Mouse (Mus musculus) megakaryocyte-erythroid progenitor cell, adult 5-6 weeks (primary cell): Measurements from ENCODE around the gene Abcg5. TPM values are rescaled to one million over a fixed set of nuclear protein-coding genes. Genes with fewer than 3 reads are reported as not detected.
A peak's percentile ranks its signal among the peaks of the same experiment; 100 is the strongest.

ENCODE experiments used
- ATAC-seq: replicated peaks from 2 replicates; pipeline ENCODE4 v1.8.0; 2016; ENCODE audit warnings: mild to moderate bottlenecking, inconsistent platforms; ENCODE audit not compliant: severe bottlenecking, poor library complexity, low FRiP score, low TSS enrichment
- total RNA-seq, 2 experiments: library from RNA; stranded (forward) in 1 of 2; stranded (reverse) in 1 of 2; fragments of 200-1000, 215-1000 nt in 1 of 2; fragments of >200 nt in 1 of 2; fragmentation: Nextera tagmentation in 1 of 2; gene quantifications; 2 replicates each; pipeline ENCODE4 v1.2.3; 2014 to 2017

Abcg5 gene
- total RNA-seq, 2 experiments from 2014 or later: not detected

- ATAC-seq: no peak
Measured at GRCm38 (mm10) chr17:84650302-84651017, 32.4 kb downstream of the Abcg5 start.

DNA sequence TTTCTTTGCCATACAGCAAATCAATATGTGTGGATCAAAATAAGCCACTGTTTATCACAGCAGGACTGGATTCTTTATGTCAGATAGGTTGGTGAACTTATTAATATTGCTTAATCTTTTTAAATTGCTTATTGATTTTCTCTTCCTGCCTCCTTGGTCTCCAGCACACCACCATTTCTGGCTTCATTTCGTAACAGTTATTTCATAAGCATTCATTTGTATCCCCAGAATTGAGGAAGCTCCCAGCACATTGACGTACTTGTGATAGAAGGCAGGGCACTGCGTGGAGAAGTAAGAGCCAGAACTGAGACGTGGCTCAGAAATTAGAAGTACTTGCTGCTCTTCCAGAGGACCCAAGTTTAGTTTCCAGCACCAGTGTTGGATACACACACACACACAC, 35.2 kb downstream of the Abcg5 start:
- ATAC-seq: no peak

DNA sequence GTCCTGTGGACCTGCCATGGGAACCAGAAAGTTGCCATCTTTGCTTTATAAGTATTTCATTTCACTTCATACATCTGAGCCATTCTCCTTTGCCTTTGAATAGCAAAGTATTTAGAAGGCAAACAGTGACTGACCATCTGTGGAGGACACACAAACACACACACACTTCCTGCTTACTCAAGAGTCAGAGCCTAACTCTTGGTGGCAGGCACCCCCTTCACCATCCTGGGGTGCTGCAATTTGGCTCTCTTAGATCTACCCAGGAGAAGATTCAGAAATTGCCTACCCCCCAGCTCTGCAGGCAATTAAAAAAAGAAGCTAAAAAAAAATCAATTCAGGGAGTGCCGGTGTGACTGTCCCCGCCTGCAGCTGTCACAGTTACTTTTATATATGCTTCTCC, 36.3 kb downstream of the Abcg5 start:
- no peak for ATAC-seq

- ATAC-seq: no peak
Measured at GRCm38 (mm10) chr17:84645894-84646293, 36.9 kb downstream of the Abcg5 start.

DNA sequence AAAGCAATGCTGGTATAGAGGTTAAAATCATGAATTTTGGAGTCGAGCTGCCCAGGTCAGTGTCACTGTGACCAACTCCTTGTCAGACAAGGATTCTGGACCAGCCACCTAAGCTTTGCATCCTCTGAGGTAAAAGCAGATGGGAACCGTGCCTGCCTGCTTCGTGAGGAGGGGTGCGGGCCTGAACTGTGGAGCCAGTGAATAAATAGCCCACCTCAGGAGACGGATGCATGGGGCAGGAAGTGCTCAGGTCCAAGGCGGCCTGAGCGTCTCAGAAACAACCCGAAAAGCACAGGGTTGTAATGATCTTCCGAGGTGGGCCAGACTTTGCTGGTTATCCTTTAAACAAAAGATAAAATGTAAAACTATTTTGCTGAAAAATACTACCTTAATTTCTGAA, 37.7 kb downstream of the Abcg5 start:
- ATAC-seq: no peak

DNA sequence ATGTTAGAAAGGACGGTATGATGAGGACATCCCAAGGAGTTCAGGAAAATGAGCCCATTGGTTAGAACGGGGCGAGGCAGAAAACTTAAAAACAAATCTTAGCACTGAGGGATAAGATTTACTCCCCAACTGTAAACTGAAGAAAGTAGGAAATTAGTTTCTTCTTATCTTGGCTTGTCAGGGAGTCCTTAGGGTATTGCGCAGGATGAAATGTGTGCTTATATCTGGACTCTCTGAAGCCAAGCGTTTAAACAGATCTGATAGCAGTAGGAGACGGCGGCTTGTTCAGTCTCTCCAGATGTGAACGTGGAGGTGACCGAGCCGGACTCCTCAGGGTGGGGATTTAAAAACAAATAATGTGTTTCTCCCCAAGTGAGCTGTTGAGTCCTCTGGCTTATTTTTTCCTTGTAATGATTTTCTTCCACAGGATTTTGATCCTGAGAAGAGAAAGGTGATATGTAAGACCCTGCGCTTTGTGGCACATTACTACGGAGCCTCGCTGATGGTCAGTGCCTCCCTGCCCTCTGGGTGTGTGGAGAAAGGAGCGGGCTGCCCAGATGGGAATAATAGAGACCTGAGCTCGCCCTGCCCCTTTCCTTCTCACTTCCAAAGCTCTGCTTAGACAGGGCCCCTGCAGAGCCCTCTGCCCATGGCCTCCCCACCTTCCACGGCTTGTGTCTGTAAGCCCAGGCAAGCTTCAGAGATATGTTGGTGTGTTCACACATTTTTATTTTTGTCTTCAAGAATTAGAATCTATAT, 38.3 kb downstream of the Abcg5 start:
- no peak for ATAC-seq

- no peak for ATAC-seq
Measured at GRCm38 (mm10) chr17:84642324-84642723, 40.5 kb downstream of the Abcg5 start.

GRCm38 (mm10) chr17:84641893-84642292, 40.9 kb downstream of the Abcg5 start:
- ATAC-seq: no peak

DNA sequence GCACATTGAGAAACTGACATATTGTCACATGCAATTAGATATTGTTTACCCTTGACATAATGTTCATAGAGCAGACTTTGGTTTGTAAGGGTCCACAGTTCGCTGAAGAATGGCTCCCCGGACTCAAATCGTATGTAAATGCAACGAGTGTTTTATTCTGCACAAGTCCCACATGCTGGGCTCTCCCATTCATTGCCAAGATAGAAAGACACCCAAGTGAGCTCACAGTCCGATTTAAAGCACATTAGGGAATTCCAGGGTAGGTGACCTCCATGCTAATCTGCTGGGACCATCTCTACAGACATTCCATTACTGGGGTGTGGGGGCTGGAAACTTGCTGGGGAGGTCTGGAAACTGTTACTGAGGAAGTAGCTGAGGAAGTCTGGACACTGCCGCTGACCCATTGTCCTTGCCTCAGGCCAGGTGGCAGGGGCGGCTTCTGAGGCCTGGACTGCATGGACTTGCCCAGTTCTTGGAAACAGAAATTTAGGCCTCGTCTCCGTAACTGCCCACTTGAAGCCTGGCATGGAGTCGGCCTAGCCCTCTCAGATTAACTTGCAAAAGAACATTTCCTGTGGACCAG, 42.9 kb downstream of the Abcg5 start:
- no peak for ATAC-seq

DNA sequence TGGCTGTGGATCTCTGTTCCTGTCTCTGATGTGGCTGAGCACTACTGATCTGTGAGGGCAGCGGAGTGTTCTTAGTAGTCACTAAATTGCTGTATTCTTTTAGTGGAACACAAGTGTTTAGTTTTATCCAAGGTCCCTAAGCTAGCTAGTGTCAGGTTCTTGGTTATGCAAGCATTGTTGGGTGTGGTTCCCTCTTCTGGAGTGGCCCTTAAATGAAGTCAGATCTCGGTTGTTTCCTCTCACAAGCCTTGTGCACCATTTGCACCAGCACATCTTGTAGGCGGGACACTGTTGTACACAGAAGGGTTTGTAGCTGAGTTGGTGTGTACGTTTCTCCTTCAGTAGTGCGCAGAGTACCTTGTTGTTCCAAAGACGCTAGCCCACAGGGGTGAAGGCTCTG, 44.8 kb downstream of the Abcg5 start:
- ATAC-seq: no peak

GRCm38 (mm10) chr17:84636328-84636727, 46.5 kb downstream of the Abcg5 start:
- ATAC-seq: no peak

GRCm38 (mm10) chr17:84633443-84633842, 49.4 kb downstream of the Abcg5 start:
- peak; percentile 74 for ATAC-seq

GRCm38 (mm10) chr17:84631836-84632235, 51.0 kb downstream of the Abcg5 start:
- no peak for ATAC-seq

- ATAC-seq: no peak
Measured at GRCm38 (mm10) chr17:84628611-84629010, 54.2 kb downstream of the Abcg5 start.

DNA sequence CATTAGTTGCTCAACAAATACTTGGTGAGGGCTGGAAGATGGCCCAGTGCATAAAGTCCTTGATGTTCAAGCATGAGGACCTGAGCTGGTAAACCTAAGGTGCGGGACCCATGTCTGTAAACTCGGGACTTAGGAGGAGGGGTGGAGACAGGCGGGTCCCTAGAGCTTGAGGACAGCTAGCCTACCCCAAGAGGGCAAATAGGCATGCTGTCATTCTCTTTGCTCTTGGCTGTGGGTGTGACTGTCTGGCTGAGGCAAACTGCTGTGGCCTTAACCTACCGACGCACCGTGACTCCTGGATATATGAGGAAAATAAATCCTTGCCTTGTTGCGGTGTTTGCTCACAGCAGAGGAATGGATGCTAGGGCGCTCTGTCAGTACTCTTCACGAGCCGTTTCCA, 55.1 kb downstream of the Abcg5 start:
- ATAC-seq: no peak

DNA sequence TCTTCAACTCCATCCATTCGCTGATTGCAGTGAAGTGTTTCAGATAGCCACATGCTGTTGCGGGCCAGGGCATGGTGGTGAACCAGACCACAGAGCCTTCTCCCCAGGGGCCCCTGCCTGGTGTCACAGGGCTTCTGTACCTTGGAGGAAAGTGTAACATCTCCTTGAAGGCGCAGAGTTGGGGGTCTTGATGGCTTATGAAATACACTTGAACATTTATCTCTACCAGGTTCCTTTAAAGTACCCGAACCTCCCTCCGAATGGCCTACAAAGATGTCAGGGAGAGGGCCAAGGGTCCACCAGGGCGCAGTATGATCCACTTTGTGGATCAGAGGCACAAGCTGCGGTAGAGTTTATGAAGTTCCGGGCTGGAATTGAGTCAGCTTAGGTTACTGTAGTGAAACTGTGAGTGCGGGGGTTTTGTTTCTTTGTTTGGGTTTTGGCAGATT, 55.9 kb downstream of the Abcg5 start:
- no peak for ATAC-seq

- ATAC-seq: peak; percentile 99
Measured at GRCm38 (mm10) chr17:84626276-84626856, 56.4 kb downstream of the Abcg5 start, which contains the start of gene Dync2li1. Dync2li1 (plus strand) TSS chr17:84626496.

DNA sequence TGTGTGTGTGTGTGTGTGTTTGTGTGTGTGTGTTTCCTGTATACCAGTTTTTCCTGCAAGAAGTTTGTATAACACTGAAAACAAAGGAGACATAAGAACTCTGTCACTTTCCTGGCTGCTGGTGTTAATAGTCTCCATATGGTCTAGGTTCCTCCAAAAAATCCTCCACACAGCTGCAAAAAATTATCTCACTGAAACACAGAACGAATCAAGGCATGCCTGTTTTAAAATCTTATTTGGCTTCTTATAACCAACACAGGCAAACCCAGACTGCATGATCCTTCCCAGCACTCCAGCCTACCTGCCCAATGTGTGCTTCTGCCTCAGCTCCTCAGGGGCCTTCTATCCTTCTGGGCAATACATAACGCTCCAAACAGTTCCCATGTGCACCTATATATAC, 59.9 kb downstream of the Abcg5 start:
- ATAC-seq: no peak

DNA sequence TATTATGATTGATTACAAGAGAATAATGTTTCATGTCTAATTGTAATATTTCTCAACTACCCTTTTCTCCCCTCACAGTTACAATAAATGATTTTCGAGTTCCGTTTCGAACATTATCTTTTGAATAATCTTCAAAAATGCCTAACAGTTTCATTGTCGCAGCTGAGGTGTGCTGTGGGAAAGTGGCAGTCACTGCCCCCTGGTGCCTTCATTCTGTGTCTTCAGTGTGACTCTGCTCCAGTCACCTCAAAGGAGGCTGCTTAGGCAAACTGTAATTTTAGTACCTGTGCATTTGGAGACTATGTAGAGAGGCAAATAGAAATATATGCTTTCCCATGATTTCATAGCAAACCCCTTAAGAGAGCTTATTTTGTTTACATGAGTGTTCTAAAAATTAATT, 60.8 kb downstream of the Abcg5 start:
- no peak for ATAC-seq

DNA sequence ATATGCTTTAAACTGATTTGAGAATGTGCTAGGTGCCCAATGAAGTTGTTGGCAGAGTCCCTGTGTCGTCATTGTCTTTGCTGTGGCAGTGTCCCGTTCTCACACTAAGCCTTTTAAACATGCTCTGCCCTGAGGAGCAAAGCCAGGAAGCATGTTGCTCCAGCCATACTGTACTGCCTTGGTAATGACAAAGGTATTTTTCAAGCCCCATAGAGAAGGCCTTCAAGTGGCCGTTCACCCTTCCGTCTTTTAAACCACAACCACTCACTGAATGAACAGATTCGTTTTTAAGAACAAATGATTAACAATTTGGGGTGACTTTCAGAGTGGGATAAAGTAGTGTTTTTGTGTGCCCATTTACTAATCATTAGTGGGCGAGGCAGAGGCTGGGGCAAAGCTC, 61.6 kb downstream of the Abcg5 start:
- no peak for ATAC-seq
